Mouse (Mus musculus) MN1 (cell line): ENCODE measurements around the gene Ampd3.

Experiments used
- DNase-seq: peaks from one replicate; pipeline ENCODE4 v3.0.0-alpha.2; 2016; ENCODE audit warnings: low spot score

The Ampd3 gene

DNA sequence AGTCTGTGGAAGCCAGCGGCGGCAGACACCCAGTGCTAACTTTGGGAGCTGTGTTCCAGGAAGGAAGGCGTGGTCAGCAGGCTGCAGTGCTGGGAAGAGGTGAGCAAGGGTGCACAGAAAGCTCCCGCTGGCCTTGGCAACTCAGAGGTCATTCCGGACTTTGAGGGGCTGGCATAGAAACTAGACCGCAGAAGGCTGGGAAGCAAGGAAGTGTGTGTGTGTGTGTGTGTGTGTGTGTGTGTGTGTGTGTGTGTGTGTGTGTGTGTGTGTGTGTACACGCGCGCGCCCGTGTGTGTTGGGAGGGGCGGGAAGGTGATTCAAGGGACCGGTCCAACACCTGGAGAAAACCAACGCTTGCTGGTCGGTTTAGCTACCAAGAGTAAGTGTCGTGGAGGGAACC lies at the start of gene Ampd3:
Gene Ampd3 (plus strand): TSS at position 206 of the 400 bp plus-strand sequence.
- no peak for DNase-seq

DNA sequence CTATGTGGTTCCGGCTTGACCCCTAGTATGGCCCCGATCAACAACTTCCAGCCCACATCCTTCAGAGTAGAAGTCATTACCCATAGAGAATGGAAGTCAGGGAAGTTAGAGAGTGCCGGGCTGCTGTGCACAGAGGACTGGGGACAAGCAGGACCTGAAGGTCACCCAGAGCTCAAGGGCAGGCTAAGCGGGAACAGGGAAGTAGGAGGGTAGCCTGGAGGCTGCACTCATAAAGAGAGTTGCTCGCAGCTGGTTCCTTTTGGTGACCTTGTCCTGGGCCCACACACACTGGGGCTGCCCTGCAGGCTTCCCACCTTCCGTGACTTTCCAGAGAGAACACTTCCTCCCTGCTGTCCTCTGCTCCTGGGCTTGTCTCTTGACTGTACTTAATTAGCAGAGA lies 49.5 kb upstream of the Ampd3 start:
- DNase-seq: no peak

DNA sequence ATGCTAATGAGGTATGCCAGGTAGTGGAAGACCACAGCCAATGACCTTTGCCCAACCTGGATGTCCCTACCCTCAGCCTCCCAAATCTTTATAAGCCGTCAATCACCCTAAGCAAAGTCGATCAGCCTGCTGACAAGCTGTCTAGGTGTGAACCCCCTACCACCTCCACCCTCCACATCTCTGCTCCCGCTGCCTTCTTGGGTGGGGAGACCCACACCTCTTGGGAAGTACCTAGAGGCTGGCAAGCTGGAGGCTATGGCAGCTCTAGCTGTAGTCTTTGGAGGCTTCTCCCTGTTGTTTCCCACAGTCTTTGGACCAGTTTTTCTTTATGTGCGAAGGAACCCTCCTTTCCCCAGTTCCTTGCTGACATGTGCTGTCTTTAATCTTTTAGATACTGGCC lies 48.1 kb upstream of the Ampd3 start:
- DNase-seq: no peak

DNA sequence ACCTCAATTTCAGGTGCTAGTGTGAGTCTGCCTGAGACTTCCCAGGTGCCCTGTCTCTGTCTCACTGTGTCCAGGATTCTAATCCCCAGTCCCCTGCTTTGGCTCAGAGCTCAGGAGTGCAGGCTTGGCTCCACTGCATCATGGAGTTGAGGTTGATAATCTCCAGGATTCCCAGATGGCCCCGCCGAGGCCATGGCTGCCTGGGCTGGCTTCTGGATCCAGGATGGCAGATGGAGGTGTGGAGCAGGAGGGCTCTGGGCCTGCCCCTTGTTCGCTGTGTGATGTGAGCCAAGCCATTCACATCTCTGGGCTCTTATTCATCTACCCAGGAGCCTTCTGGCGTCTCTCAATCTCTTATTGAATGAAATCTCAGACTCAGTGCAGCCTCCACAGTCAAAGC lies 45.8 kb upstream of the Ampd3 start:
- peak; percentile 60 for DNase-seq

DNA sequence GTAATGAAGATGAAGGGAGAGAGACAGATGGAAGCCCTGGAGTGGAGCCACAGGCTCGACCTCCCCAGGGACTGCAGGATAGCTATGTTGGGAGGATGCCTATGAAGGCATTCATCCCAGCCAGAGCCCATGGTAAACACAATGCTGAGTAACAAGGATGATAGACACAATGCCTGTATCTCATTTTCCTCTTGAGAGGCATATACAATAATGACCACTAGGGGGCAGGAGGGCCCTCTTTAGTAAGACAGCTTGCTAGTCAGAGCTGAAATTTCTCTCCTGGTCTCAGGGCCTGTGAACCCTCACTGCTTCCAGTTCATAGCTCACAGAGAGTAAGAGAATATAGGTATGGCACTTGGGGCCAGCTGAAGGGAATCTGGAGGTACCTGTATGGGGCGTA lies 41.0 kb upstream of the Ampd3 start:
- peak; percentile 82 for DNase-seq

DNA sequence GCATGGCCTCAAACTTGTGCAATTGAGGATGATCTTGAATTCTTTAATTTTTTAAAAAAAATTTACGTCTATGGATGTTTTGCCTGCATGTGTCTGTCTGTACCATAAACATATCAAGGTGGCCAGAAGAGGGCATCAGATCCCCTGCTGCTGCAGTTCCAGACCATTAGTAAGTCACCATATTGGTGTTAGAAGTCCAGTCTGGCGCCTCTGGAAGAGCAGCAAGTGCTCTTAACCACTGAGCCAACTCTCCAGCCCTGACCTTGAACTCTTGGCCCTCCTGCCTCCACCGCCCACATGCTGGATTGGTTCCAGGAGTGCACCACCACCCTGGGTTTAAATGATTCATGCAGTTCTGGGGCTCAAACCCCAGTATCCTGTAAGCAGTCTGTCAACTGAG lies 39.1 kb upstream of the Ampd3 start:
- DNase-seq: no peak

DNA sequence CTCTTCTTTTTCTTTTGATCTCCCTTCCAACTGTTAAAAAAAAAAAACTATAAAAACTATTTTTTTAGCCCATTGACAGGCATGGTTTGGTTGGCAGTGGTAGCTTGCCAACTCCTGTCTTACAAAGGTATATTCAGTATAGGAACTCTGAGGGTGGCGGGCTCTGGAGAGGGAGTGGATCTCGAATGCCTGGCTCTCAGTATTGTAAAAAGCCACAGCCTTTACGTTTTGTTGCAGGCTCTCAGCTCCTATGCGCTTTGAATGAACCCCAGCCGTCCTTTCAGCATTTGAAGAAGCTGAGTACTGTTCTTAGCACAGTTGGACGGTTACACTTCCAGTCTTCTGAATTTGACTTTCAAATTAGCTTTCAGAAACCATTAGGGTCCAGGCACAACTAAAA lies 38.7 kb upstream of the Ampd3 start:
- no peak for DNase-seq

DNA sequence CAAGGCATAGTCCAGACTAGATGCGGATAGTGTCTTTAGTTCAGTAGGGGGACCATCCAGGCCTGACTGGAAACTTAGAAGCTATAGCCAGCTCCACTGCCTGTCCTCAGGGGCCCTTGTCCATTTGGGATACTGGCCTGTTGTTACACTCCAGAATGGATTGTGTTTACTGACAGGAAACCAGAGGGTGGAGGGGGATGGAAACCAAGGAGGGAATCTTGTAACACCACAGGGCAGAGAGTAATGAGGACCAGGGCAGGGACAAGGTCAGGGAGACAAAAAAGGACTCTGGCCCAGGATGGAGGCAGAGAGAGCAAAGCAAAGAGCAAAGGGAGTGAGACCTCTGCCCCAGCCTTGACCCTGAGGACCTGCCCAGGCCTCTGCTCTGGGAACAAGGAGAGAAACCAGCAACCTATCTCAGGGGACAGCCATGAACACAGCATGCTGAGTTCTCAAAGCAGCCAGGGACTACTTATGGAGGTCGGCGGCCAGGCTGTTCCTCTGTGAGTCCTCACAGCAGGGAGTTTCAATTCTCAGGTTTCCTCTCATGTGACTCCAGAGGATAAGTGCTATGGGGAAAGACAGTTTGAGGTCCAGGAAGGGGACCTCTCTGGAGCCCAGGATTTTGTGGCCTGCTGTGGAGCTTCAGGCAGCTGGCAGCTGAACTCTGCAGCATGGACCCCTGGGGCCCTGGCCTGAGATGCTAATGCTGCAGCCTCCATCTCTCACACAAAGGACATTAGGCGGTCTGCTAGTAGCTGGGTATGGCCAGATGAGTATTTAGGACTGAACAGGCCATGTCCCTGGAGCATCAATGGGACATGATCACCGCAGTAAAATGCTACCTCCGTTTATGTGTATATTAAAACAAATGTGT lies 36.7 kb upstream of the Ampd3 start:
- no peak for DNase-seq

DNA sequence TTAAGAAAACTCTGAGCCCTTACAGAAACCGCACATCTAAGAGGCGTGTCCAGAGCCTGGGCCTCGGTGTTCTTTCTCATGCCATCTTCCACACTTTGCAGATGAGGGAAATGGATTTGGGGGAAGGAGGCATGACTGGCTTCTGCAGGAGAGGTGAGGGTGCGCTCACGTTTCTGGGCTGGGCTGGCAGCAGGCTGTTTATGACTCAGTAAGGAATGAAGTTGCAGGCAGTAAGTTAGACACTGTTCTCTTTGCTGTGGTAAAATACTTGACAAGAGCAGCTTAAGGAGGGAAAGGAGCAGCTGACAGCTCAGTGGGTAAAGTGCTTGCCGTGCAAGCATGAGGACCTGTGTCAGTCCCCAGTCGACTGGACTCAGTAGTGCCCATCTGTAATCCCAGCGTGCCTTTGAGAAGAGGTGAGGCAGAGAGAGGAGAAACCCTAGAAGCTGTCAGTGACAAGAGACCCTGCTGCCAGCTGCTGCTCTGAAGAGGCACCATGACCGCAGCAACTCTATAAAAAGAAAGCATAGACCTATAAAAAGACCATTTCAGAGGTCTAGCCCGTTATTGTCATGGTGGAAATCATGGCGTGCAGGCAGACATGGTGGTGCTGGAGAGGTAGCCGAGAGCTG lies 35.9 kb upstream of the Ampd3 start:
- DNase-seq: no peak

DNA sequence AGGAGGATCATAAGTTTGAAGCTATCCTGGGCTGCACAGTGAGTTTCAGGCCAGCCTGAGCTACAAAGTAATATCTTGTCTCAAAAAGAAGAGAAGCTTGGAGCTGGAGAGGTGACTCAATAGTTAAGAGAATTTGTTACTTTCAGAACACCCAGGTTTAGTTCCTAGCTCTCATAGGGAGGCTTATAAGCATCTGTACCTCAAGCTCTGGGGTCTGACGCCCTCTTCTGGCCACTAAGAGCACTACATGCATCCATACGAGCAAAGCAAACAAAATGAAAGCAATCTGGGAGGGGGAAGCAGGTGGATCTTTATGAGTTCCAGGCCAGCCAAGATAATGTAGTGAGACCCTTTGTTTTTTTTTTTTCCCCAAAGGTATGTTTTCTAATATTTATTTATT lies 31.1 kb upstream of the Ampd3 start:
- DNase-seq: no peak

DNA sequence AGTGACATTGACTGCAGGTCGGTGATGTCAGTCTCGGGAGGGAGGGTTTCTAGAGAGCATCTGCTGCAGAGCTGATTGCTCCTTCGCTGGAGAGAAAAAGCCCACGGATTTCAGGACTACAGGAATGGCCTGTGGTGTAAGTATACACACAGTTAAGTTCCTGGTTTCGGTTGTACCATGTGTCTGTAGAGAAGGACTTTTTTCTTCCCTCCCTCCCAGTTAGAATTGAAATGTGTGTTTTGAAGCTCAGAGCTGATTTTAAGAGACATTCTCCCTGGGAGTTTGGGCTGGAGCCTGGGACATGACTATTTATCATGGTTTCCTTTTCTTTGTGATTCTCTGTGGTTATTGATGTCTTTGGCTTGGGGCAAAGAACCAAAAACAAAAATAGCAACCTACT lies 28.2 kb upstream of the Ampd3 start:
- no peak for DNase-seq

DNA sequence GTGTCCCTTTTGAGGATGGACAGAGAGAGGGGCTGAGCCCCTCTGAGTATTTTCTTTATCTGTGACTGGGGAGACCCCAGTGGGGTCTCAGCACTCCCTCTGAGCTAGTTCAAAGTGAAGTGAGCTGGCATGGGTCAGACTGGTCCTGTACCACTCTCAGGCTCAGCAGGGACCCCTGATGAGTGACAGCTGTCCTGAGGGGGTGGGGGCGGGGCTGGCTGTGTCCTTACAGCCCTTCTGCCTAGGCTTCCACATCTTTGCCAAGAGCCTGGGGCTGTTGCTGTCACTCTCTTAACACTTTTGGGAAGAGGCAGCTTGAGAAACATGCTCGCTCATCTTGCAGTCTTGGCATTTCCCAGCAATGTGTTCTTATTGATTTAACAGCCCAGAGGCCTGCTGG lies 27.8 kb upstream of the Ampd3 start:
- DNase-seq: no peak

DNA sequence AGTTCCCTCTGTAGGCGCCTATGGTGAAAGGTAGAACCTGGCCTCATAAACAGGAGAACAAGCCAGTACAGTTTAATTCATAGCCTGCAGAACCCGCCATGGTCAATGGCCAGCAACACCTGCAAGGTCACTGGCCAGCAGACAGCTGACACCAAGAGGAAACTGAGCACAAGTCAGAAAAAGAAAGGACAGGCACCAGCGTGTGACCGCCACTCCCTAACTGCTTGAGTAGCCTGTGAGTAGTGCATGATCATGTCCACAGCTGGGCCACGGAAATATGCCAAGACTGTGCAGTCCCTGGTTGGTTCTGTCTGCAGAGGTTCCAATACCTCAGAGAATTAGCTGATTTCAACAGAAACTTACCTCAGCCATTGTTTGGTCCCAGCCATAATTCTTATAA lies 26.0 kb upstream of the Ampd3 start:
- no peak for DNase-seq

DNA sequence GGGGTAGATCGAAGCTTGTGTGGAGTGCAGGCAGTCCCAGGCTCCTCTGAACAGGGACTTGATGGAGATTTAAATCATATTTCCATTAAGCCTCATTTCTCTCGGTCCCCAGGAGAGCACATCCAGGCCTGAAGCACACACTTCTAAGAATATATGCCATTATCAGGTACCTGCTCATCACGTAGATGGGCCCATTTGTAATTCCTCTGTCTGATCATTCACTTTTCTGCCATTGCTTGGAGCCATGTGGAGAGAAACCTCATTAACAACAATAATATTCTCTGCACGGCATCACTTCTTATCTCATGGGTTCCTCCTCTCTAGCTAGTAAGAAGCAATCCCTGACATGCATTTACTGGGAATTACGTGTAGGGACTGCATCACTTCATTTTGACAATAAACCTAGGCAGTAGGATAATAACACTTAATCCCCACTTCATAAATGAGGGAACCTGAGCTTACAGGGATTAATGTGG lies 21.9 kb upstream of the Ampd3 start:
- no peak for DNase-seq

DNA sequence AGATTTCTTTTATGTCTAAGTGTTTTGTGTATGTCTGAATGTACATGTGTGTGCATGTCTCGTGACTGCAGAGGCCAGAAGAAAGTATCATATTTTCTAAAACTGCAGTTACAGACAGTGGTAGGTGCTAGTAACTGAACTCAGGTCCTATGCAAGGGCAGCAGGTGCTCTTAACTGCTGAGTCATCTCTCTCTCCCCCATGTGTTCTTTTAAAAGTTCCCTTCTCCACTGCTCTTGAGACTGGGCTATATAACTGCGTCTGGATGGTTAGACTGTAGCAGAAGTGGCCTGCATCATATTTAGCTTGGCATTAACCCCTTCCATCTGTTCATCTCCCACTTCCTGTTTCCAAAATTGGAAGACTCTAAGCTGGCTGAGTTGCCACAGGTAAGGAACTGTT lies 21.2 kb upstream of the Ampd3 start:
- DNase-seq: no peak

DNA sequence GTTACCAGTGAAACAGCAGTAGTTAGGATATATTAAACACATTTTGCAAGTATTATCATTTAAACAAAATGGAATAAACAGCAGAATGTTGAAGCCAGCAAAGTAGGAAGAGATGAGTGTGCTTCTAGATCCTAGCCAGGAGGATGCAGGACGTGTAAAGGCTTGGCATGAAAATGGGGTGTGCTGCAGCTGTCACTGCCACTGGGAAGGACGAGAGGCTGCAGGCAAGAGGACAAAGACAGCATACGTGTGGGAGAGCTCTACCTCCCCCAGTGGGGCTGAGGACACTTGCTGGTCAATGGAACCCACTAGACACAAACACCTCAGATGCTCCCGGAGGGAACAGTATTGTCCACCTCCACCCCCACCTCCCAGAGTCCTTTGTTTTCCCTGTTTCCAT lies 17.2 kb upstream of the Ampd3 start:
- no peak for DNase-seq

DNA sequence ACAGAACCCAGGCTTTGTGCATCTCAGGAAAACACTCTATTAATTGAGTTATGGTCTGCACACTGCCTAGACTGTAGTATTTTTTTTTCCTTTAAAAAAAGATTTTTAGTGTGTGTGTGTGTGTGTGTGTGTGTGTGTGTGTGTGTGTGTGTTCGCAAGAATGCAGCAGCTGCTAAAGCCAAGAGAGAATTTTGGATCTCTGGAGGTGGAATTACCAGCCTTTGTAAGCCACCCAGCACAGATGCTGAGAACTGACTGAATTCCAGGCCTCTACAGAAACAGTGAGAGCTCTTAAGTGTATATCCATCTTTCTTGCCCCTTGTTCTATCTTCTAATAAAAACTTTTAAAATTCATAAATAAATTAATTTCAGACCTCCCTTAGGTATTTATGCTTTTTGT lies 16.4 kb upstream of the Ampd3 start:
- DNase-seq: no peak

DNA sequence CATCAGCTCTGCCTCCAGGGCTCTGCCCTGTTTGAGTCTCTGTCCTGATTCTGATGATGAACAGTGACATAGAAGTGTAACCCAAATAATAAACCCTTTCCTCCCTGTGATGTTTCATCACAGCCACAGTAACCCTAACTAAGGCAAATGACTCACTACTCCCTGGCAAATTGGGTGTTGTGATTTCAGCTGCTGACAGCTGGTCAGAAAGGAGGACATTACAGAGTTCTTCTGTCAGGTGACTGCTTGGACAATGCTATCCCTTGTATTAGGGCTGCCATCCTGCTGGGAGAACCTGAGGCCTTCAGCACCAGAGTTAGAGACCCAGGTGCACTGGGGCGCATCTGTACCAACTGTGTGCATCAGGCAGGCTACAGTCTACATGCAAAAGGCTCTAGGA lies 14.7 kb upstream of the Ampd3 start:
- no peak for DNase-seq

DNA sequence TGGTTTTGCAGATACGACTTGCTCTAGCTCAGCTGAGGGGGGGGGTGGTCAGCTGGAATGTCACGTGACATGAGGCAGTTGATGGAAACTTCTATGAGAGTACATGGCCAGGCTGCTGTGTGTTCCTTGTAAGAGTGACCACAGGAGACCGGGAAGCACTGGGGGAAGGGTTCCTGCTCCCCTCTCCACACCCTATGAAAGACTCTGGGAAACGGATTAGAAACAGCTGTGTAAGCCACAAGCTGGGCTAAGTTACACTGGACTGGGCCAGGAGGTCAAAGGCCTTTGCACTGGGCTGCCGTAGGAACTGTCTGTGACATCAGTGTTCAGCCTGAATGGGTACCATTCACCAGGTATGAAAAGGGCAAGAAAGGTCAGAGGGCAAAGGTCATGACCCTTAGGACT lies 14.1 kb upstream of the Ampd3 start:
- DNase-seq: no peak

DNA sequence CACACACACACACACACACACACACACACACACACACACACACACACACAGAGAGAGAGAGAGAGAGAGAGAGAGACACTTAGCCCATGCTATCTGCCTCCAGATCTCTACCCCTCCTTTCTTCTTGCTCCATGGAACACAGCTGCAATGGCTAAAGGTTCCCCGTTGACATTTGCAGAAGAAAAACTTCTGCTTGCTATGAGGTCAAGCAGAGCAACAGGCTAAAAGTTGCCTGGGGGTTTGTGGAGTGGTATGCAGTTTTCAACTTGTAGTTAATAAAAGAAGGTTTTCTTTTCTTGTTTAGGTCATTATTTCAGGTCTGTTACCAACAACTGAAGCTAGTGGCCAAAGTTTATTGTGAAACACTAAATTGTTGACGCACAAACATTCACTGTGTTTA lies 11.6 kb upstream of the Ampd3 start:
- DNase-seq: no peak

DNA sequence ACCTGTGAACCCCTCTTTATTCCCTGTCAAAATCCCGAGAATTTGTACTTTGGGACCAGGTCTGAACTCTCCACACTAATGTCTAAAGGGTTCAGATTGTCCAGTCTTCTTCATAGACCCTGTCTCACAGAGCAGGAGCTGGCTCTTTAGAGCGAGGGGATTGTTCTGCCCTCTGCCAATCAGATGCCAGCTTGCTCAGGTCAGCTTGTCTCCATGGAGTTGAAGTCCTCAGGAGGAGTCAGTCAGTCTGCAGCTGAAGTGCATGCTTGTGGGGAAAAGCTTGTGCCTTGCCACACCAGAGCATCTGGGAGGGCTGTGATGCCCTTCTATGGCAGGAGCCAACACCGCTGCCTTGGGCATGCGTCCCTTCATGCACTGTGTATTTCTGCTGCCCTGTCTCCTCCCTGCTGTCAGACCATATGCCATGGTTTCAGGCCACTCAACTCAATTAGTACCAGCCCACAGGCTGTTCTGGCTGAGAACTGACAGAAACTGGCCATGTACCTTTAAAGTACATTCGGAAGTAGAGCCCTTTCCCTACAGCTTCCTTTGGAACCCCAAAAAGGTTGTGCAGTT lies 5.3 kb upstream of the Ampd3 start:
- no peak for DNase-seq

DNA sequence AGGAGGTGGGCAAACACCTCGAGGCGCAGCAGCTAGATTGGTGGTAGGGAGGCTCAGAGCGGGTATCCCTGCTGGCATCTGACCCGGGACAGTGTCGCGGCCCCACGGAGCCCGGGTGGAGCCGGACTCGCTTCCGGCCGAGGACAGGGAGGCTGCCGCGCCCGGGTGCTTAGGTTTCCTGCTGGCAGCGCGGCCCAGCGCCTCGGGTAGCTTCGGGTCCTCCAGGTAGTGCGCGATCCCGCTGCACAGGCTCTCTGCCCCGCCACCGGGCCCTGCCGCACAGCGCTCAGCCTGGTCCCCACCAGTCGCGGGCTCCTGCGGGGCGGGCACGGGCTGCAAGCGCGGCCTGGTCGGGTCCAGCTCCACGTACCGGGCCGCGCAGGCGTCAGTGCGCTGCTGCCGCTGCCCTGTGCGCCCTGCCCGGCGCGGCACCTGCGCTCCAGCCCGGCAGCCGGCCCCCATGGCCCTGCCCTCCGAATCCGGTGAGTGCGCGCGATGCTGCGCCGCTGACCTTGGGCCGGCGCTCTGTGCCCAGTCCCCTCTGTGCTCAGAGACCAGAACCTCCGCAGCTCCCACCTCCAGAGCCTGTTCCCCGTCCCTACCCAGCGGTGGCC lies 552 bp downstream of the Ampd3 start:
- no peak for DNase-seq

DNA sequence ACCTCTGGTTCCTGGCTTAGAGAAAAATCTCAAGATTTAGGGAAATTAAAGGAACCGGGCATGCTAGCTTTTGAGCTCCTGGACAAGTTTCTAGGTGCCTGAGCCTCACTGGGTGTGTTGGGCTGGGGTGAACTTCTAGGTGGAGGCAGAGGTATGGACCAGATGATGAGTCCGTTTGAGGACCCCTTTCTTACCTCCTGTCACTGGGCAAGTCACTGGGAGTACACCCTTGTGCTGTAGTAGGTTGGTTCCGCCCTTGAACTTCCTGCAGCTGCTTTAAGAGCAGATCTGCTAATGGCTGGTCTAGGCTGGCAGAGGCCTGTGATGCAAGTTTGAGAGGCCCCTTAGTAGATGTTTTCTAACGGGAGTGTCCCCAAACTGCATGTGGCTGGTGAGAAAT lies 1.1 kb downstream of the Ampd3 start:
- DNase-seq: no peak
